Mouse (Mus musculus): ENCODE results near the gene Uqcc2.

DNA sequence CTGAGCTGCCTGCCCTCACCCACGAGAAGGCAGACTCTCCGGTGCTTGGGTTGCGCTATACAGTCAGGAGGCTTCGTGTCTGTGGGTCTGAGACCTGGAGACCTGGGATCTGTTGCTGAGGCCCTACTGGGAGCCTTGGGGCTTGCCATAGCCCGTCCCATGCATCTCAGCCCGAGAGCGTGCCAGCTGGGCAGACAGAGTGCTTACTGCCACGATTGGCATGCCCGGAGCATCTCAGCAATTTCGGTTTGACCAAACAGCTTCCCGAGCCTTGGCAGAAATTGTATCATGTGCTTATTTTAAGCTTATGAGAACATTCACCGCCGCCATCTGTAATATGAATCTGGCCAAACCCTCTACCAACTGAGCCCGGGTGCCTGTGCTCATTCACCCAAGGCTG is 20.5 kb upstream of the Uqcc2 start:
- TF ChIP-seq CTCF (IDR thresholded peaks at IDR 0.05; ENCODE audit: control insufficient read depth, insufficient read depth, insufficient read length) = no peak
- TF ChIP-seq USF1 (IDR thresholded peaks at IDR 0.05; ENCODE audit: low read depth) = no peak
- TF ChIP-seq MAX (IDR thresholded peaks at IDR 0.05) = no peak
- no peak for TF ChIP-seq CEBPB (IDR thresholded peaks at IDR 0.05; ENCODE audit: low read depth)

Data from C2C12 (cell line).